Mouse (Mus musculus): ENCODE data around the gene Vmn1r201.

Vmn1r201 gene

GRCm38 (mm10) chr13:22471623-22472022 is at the start of gene Vmn1r201:
TSS of gene Vmn1r201 (plus strand) at chr13:22471923.
- DNase-seq = no peak

- no peak for DNase-seq
These were observed 16.6 kb upstream of the Vmn1r201 start for GRCm38 (mm10) chr13:22455145-22455544.

DNA sequence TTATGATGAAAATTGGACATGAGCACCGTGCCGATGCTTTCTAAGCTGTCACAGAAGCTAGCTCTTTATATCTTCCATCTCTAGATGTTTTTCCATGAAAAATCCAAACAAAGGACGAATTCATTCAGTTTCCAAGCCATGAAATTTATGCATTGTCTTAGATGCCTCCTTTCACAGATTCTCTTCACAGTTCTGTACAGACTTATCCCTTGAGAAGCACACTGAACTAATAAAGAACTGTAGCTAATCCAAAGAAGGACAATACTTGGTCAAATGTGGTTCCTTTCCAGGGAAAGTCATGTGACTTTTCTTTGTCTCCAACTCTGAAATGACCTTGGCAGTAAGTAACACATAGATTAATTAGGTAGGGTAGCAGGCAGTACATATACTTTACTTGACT is 30.7 kb downstream of the Vmn1r201 start:
- DNase-seq = no peak

DNA sequence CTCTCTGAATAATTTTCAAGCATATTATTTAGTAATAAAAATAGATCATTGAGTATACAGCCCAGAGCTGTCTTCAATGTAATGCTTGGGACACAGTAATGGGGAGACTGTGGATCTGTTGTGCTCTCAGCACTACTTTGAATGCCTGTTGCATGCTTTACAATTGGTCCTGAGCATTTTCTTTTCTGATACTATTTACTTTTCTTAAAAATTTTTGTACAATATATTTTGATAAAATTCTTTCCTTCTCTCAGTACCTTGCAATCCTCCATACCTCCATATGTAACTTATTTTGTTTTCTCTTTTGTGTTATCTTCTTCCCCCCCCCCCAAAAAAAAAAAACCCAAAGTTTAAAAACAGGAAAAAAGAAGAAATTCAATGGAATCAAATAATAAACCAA is 33.6 kb downstream of the Vmn1r201 start, which contains the start of gene Vmn1r202:
TSS of gene Vmn1r202 (minus strand) at position 101 of the 400 bp plus-strand sequence.
- no peak for DNase-seq

DNA sequence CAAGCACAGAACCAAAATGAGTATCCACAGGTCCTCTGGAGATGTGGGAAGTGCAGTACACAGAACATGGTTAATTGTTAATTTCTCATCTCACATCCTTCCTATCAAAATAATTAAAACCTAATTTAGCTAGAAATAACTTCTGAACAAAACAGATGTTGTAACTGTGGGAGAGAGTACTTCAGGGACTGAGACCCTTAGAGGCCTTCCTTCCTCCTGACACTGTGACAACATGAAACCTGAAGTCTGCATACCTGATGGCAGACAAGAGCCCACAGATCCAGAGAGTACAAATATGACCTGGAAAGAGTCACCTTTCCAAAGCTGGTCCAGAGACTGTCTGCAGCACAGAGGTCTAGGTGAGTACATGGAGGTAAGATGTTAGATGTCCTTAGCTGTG is 46.1 kb downstream of the Vmn1r201 start, which contains the start of gene Vmn1r203:
TSS of gene Vmn1r203 (plus strand) at position 301 of the 400 bp plus-strand sequence.
- no peak for DNase-seq
